Mouse (Mus musculus) spleen, postnatal 10 days (tissue): Measurements from ENCODE around the gene Pou2f3.

Experiments
- DNase-seq, 2 experiments: peaks; one replicate each; pipeline ENCODE4 v3.0.0; 2021 to 2022; ENCODE audit warnings: low spot score in 2 of 2

Gene Pou2f3

GRCm38 (mm10) chr9:43231805-43232204, 21.6 kb upstream of the Pou2f3 start:
- DNase-seq = peak in 1 of 2 experiments; percentile 5

DNA sequence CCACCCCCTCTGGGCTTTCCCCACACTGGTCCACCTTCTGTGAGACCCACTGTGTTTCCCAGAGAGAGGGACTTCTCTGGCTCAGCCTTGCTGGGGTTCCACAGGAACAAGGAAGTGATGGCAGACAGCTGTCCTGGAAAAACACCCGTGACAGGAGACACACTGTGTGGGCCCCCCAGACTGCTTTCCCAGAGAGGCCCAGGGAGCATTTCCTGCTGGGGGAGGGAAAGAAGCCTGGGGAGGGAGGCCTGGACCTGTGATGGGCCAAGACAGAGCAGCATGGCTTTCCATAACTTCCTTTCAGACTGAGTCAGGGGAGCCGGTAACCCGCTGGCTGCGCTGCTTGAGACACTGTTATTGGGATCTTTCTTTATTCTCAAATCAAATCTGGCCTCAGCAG, 20.7 kb upstream of the Pou2f3 start:
- DNase-seq = peak in 1 of 2 experiments; percentile 5

GRCm38 (mm10) chr9:43229962-43230361, 19.8 kb upstream of the Pou2f3 start:
- no peak for DNase-seq

DNA sequence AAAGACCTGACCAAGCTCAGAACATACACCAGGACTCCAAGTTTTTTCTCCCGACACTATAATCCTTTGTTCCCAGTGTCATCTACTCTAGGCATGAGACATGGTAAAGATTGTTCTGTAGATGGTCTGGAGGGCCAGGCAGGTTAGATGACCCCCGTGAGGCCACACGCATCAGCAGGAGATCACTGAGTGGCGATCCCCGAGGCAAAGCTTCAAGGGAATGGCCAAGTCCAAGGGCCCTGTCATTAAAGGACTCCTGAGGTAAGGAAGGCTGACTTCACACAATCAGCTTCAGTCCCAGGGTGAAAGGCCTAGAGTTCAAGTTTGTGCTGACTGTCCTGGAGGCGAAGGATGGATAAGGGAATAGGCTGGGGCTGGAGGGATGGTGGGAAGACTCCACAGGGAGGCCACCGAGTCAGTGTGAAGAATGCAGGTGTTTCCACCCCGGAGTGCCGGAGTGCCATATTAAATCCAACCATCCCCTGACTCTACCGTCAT, 19.3 kb upstream of the Pou2f3 start:
- no peak for DNase-seq

DNA sequence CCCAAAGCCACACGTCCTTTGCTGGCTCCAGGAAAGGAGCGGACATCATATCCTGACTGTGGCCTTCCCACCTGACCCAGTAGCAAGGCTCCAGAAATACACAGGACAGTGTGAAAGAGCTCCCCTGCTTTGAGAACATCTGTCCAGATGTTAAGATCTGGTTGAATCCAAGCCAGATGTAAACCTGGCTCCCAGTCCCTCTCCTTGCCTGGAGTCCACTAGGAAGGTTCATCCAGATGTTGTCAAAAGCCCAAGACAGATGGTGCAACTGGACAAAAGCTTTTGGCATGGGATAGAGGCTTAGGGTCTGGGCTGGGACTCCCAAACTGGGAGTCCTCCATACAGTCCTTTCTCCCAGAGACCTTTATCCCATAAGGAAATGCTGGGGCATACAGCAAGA, 18.6 kb upstream of the Pou2f3 start:
- no peak for DNase-seq

- DNase-seq = no peak
These were observed 17.5 kb upstream of the Pou2f3 start for GRCm38 (mm10) chr9:43227626-43228025.

DNA sequence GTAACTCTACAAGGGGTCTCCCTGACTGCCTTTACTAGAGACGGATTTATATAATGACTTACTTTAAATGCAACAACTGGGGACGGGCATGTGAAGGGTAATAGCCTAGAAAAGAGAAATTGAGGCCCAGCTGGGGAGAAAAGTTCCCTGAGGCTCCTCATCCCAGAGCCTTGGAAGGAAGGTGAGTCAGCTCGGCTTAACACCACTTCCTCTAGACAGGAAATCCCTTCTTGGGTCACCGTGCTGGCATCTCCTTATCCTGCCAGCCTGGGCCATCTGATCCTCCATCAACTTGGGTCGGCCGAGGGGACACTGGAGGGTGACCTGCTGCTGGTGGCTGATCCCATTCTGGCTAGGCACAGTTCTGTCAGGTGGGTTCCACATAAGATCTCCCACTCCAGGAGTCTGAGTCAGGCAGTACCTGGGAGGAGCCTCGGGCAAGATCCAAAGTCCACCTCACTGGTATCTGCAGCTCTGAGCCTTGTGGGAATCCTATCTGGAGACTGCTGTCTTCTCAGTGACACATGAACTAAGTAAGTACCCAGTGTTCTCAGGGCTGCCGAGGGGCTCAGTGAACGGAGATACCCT, 16.5 kb upstream of the Pou2f3 start:
- DNase-seq = peak in 1 of 2 experiments; percentile 7

GRCm38 (mm10) chr9:43225481-43225880, 15.3 kb upstream of the Pou2f3 start:
- DNase-seq = no peak

DNA sequence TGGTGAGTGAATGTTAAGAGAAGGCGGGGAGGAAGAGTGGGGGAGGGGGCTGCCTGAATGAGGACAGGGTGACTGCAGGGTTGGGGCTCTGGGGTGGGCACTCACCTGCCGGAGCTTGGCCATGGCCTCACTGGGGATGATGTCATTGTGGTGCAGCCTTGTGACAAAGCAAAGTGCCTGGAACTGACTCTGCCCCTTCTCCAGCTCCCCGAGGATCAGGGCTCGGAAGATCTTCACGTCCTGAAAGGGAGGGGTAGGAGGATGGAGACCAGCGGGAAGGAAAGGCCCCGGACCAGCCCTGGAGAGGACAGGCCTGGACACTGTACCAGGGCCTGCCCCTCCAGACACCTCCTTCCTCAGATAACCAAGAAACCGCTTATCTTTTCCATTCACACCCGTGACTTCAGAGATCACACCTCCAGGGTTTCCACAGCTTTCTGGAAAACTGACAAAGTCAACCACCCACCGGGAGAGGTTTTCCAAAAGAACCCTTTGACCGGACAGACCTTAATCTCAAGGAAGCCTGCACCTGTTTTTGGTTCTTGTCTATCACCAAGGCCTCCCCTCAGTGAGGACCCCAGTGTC, 14.7 kb upstream of the Pou2f3 start:
- DNase-seq = no peak

DNA sequence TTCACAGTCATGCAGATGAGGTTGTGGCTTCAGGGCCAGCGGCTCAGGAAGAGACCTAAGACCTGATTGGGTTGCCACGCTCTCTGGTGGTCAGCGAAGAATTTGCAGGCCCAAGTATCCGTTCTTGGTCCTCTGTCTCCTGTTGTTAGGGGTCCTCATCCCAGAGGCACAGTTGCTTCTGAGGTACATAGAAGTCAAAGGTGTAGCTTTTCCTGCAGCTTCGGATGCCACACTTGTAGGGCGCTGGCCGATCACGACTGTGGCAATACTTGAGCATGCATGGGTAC, 12.2 kb upstream of the Pou2f3 start:
- DNase-seq = no peak

GRCm38 (mm10) chr9:43221643-43222428, 11.7 kb upstream of the Pou2f3 start:
- DNase-seq = peak; percentile 78 to 89

DNA sequence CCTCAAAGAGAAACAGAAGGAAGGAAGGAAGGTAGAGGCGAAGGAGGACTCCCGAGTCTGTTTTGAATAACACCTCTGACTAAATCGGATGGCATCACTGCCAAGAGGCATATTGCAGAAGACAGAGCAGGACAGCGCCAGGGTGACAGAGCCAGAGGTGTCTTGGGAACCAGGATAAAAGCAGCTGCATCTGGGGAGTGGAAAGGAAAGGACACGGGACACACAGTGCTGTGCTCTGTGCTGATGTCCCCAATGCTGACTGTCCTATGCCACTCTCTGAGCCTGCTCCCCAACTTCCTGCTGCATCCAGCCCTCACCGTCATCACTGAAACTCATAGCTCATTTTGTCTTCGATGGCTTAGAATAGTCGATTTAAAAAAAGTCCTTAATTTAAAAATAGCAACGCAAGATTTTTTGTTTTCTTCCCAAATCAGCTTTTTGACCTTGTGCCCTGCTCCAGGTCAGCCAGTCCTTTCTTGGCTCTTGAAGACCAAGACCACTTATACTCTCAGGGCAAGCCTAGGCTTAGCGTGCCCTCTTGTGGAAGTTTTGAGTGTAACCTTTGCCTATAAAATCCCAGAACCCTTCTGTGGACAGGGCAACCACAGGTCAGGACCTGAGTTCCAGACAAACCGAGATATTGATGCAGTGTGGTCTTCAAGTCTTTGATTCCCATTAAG, 742 bp upstream of the Pou2f3 start:
- DNase-seq = peak in 1 of 2 experiments; percentile 46

DNA sequence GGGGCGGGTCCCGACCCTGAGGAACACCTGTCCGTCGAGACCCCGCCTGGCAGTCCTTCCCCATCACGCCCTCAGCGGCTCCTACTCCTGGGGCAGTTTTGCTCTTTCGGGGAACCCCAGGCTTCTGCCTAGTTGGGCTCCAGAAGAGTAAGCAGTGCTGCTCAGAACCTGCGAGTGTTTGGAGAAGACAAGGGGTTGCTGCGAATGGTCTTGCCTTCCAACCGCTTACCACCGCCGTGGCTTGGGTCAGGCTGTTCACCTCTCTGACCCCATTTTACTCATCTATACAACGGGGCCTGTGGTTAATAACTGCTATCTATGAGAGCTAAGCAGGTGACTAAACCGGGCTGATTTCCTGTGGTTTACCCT, 4.2 kb downstream of the Pou2f3 start:
- no peak for DNase-seq

- no peak for DNase-seq
These were observed 4.7 kb downstream of the Pou2f3 start for GRCm38 (mm10) chr9:43205343-43206021.

GRCm38 (mm10) chr9:43200212-43200611, 10.0 kb downstream of the Pou2f3 start:
- DNase-seq = no peak

DNA sequence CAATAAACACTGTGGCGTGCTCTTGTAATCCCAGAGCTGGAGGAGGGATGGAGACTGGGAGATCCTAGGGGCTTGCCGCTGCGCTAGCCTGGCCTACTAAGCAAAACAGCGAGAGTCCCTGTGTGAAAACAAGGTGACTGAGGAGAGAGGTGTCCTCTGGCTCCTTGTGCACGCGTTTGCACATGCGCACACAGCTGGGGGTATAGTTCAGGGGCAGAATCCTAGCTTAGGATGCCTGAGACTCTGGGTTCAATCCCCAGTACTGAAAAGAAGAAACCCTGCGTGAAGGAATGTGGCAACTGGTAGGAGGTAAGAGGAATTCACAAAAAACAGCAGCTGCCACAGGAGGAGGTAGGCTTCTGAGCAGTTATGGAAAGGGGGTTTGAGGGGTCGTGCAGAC, 16.2 kb downstream of the Pou2f3 start:
- no peak for DNase-seq

- DNase-seq = no peak
These were observed 18.6 kb downstream of the Pou2f3 start for GRCm38 (mm10) chr9:43191561-43191960.

DNA sequence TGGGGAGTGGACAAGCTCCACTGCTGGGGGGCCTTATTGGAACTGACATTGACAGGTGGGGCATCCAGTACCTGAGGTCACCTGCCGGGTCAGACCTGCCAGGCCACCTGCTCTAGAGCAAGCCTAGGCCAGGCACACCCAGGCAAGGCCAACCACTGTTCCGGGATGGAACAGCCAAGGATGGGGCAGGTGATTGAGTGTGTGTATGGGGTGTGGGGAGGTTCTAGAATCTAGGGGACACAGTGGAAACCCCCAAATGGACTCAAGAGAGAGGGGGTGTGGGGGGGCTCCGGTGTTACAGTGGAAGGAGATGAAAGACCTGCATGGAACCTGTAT, 21.2 kb downstream of the Pou2f3 start:
- DNase-seq = no peak

GRCm38 (mm10) chr9:43188309-43189020, 21.7 kb downstream of the Pou2f3 start:
- no peak for DNase-seq

DNA sequence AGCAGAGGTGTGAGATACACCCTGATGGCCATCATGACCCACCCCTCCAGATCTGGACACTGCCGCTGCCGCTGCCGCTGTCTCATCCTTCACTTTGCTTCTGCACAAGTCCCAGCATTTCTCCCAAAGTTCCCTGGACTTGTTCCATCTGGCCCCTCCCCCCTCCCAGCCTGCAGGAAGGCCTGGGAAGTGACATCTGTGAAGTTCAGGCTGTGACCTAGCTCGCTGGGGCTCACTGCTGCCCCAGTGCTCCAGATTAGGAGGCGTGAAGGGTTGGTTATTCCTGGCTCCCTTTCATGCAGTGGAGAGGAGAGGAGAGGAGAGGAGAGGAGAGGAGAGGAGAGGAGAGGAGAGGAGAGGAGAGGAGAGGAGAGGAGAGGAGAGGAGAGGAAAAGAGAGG, 30.6 kb downstream of the Pou2f3 start:
- no peak for DNase-seq

- DNase-seq = no peak
These were observed 32.0 kb downstream of the Pou2f3 start for GRCm38 (mm10) chr9:43178172-43178571.

DNA sequence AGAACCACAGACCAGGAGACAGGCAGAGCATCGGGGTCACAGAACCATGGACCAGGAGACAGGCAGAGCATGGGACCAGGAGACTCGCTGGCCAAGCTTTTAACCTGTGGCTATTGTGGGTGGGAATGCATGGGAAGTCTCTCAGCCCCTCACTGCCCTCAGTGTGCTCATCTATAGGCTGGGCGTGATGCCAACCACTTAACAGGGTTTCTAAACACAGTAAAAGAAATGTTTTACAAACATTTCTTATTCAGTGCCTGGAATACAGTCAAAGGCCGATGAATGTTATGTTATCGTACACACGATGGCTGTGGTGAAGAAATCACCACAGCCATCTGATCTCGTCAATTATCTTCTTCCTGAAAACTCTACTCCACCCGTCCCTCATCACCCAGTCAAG, 43.1 kb downstream of the Pou2f3 start:
- DNase-seq = no peak
